Mouse (Mus musculus) ES-Bruce4 (cell line): ENCODE data around the gene Hsd3b1. TPM values are rescaled to one million over a fixed set of nuclear protein-coding genes. Genes with fewer than 3 reads are reported as not detected.
"Not testable (repeated sequence)": the region's sequence is repeated elsewhere in the genome, so short reads cannot be mapped to it uniquely, and the experiment has no call there.

ENCODE experiments used
- H3K27ac ChIP-seq: 2 replicates; pipeline ENCODE4 v1.5.1; 2012; ENCODE audit warnings: low read length, inconsistent platforms; ENCODE audit not compliant: insufficient read depth
- H3K27me3 ChIP-seq: 2 replicates; pipeline ENCODE4 v1.6.1; 2012; ENCODE audit warnings: mild to moderate bottlenecking, low read length, inconsistent platforms; ENCODE audit not compliant: control insufficient read depth, poor library complexity, insufficient read depth, severe bottlenecking
- H3K36me3 ChIP-seq: 2 replicates; pipeline ENCODE4 v1.6.1; 2012; ENCODE audit warnings: inconsistent platforms, mild to moderate bottlenecking, low read length, moderate library complexity; ENCODE audit not compliant: control insufficient read depth, poor library complexity, insufficient read depth, severe bottlenecking
- H3K4me1 ChIP-seq: one replicate; pipeline ENCODE4 v1.8.1; 2011; ENCODE audit warnings: low read length; ENCODE audit not compliant: control insufficient read depth, insufficient read depth
- H3K4me3 ChIP-seq: 2 replicates; pipeline ENCODE4 v1.5.1; 2011; ENCODE audit warnings: low read depth, mild to moderate bottlenecking, low read length
- H3K9ac ChIP-seq: 2 replicates; pipeline ENCODE4 v1.6.1; 2012; ENCODE audit warnings: low read depth, mild to moderate bottlenecking, inconsistent platforms; ENCODE audit not compliant: poor library complexity, severe bottlenecking
- H3K9me3 ChIP-seq: replicated peaks from 2 replicates; pipeline ENCODE4 v1.6.1; 2012; ENCODE audit warnings: mild to moderate bottlenecking, low read length, inconsistent platforms; ENCODE audit not compliant: control insufficient read depth, poor library complexity, insufficient read depth, severe bottlenecking
- CTCF ChIP-seq: IDR thresholded peaks from one replicate; pipeline ENCODE4 v1.8.1; 2011; ENCODE audit warnings: low read depth, low read length
- EP300 ChIP-seq: IDR thresholded peaks from 2 replicates; pipeline ENCODE4 v1.6.1; 2011; ENCODE audit warnings: low read depth, low read length; ENCODE audit not compliant: insufficient read depth
- POLR2A ChIP-seq: IDR thresholded peaks from one replicate; pipeline ENCODE4 v1.8.1; 2011; ENCODE audit warnings: low read length; ENCODE audit not compliant: insufficient read depth
- polyA plus RNA-seq: library from polyadenylated mRNA; stranded (reverse); fragments of >200 nt; gene quantifications from 2 replicates; pipeline ENCODE4 v1.2.4, GENCODE M21; 2011; ENCODE audit warnings: low read depth; ENCODE audit not compliant: missing spikeins, insufficient read depth, insufficient read length

Hsd3b1 gene
- polyA plus RNA-seq, 1 experiment = not detected

DNA sequence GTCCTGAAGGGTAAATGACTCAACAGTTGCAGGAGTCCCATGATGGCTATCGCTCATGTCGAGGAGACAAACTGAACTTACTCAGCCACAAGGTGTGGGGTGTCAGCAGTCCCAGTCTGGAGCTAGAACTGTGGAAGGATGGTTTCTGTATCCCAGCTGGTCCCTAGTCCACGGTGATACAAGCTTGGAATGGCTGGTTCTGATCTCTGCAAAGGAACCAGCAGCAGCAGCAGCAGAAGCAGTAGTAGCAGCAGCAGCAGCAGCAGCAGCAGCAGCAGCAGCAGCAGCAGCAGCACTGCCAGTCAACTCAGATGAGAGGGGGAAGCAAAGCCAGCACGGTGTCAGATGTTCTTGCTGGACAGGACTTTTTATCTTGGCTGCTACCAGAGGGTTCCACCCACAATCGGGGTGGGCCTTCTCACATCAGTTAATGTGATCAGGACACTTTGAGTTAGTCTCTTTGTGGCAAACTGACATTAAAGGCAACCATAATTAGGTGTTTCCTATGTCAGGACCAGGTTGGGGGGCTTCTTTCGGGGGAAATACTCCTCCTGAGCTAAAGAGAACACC, 45.4 kb downstream of the Hsd3b1 start, which contains the start of gene Hsd3b6:
Gene Hsd3b6 (minus strand): TSS at position 343 of the 570 bp plus-strand sequence.
- H3K9me3 ChIP-seq = no peaks in the 10 kb centered on the region
- H3K4me3 ChIP-seq = no peak within 1 kb of the TSS
- H3K4me1 ChIP-seq = no peaks in the 10 kb centered on the region
- H3K27ac ChIP-seq = no peak within 1 kb of the TSS
- TF ChIP-seq EP300 (no peak), CTCF (no peak), POLR2A (no peak)
- no peak within 1 kb of the TSS for H3K9ac ChIP-seq
- H3K36me3 ChIP-seq = no peaks in the 10 kb centered on the region
- H3K27me3 ChIP-seq = no peaks in the 10 kb centered on the region

- not testable (repeated sequence) for H3K27ac ChIP-seq, H3K9me3 ChIP-seq, H3K27me3 ChIP-seq, H3K36me3 ChIP-seq, H3K9ac ChIP-seq, H3K4me3 ChIP-seq, H3K4me1 ChIP-seq
Measured at GRCm38 (mm10) chr3:98812653-98813052, 46.9 kb downstream of the Hsd3b1 start.

DNA sequence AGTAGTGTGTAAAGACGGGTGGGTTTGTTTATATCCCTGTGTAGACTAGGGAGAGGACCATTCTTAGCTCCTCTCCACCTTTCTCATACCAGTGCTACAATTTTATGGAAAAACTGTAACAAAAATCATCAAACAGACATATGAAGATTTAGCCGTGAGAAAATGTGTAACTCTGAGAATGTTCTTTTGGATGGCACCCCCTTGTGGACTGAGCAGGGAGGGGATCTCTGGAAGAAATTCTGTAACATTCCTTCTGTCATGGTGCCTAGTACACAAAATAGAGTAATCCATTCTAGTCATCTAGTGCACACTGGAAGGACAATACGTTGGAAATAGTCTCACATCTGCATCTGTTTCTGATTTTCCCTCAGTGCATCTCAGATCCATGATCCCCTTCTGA, 54.6 kb downstream of the Hsd3b1 start:
- not testable (repeated sequence) for H3K27ac ChIP-seq, H3K9ac ChIP-seq, H3K27me3 ChIP-seq, H3K36me3 ChIP-seq, H3K4me1 ChIP-seq, H3K4me3 ChIP-seq, H3K9me3 ChIP-seq

Other genes starting within 250 kb of the Hsd3b1 start
- gene Hsd3b5, start 229.5 kb downstream of the Hsd3b1 start, polyA plus RNA-seq = not detected in 2 replicates
- gene Hsd3b2, start 135.3 kb downstream of the Hsd3b1 start, polyA plus RNA-seq = 0.34 TPM in 1 of 2 replicates, not detected in the other
- gene Hsd3b3, start 96.7 kb downstream of the Hsd3b1 start, polyA plus RNA-seq = 0.23 and 0.25 TPM in 2 replicates
- gene Hsd3b6, start 45.4 kb downstream of the Hsd3b1 start, polyA plus RNA-seq = not detected in 2 replicates
- not detected in 2 replicates for gene Hao2, start 33.4 kb upstream of the Hsd3b1 start, polyA plus RNA-seq